Mouse (Mus musculus) heart, adult 2 months (tissue): ENCODE measurements at regions not wholly inside any gene's neighbourhood (a gene's known extent, or its start where the extent isn't known, plus 50 kb on each side); places are given as distances from the start of the nearest gene placed in this dataset.

Source experiments
- DNase-seq, 2 experiments: peaks; one replicate each; pipeline ENCODE4 v3.0.0; 2021
- H3K27ac ChIP-seq: fragments of 200-600 bp; 2 replicates; pipeline ENCODE4 v1.8.1; 2022
- H3K27me3 ChIP-seq: fragments of 200-500 bp; 2 replicates; pipeline ENCODE4 v1.6.1; 2012; ENCODE audit warnings: mild to moderate bottlenecking, low read length, inconsistent platforms, mixed read lengths; ENCODE audit not compliant: control insufficient read depth, insufficient read depth
- H3K36me3 ChIP-seq: fragments of 200-500 bp; 2 replicates; pipeline ENCODE4 v1.6.1; 2012; ENCODE audit warnings: low read length, inconsistent platforms; ENCODE audit not compliant: control insufficient read depth, insufficient read depth
- H3K4me1 ChIP-seq: fragments of 200-500 bp; 2 replicates; pipeline ENCODE4 v1.6.1; 2011; ENCODE audit warnings: low read length; ENCODE audit not compliant: control insufficient read depth, insufficient read depth
- H3K4me3 ChIP-seq: fragments of 200-600 bp; 2 replicates; pipeline ENCODE4 v1.8.1; 2022
- H3K79me2 ChIP-seq: fragments of 200-500 bp; replicated peaks from 2 replicates; pipeline ENCODE4 v1.6.1; 2012; ENCODE audit warnings: mild to moderate bottlenecking, inconsistent platforms, low read length, moderate library complexity, mixed read lengths; ENCODE audit not compliant: control insufficient read depth, insufficient read depth
- H3K9ac ChIP-seq: fragments of 200-500 bp; 2 replicates; pipeline ENCODE4 v1.6.1; 2012; ENCODE audit warnings: low read depth, mild to moderate bottlenecking, control low read depth, inconsistent platforms, low read length, mixed read lengths
- CTCF ChIP-seq: fragments of 200-600 bp; IDR thresholded peaks from 2 replicates; pipeline ENCODE4 v1.8.1; 2022; ENCODE audit warnings: antibody characterized with exemption, mild to moderate bottlenecking, moderate library complexity
- EP300 ChIP-seq: fragments of 200-500 bp; IDR thresholded peaks from 2 replicates; pipeline ENCODE4 v1.6.1; 2011; ENCODE audit warnings: low read depth, low read length, control low read depth; ENCODE audit not compliant: insufficient read depth
- POLR2A ChIP-seq: fragments of 200-500 bp; IDR thresholded peaks from 2 replicates; pipeline ENCODE4 v1.6.1; 2011; ENCODE audit warnings: mild to moderate bottlenecking, low read depth, low read length, control low read depth; ENCODE audit not compliant: insufficient read depth
- WGBS: fragments of 180-500 bp; shearing (Covaris S2); methylation state at CpG from one replicate; pipeline ENCODE4 v1.1.7; 2018; 5-methylcytosine and 5-hydroxymethylcytosine counted together
- intact Hi-C: fragments of 180-260 bp; cut with DNase I; formaldehyde crosslinking; loops from one replicate; pipeline ENCODE4 v1.15.1; 2025

DNA sequence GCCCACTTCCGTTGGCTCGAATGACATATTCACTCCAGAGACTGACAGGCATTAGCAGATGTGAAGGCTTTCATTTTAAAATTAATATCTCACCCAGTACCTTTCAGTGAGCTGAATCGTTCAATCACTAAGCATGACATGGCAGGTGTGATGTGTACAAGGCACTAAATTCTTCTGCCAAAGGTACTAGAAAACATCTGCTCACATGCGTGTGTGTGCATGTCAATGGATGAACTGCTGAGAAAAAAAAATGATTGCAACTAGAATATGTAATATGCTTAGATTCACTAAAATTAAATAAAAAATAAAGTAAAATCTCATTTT is 191.6 kb upstream of the Mageb18 start:
- no peaks in the 10 kb centered on the region for H3K79me2 ChIP-seq
- H3K4me1 ChIP-seq, result no peaks in the 10 kb centered on the region
- WGBS, result 76% methylated on average over 4 of the region's 4 CpGs
- no peak overlapping the region for H3K9ac ChIP-seq
- TF ChIP-seq POLR2A, result no peak
- TF ChIP-seq EP300, result no peak
- TF ChIP-seq CTCF, result no peak
- H3K27ac ChIP-seq, result no peak overlapping the region
- intact Hi-C loops, result no loop called here
- no peaks in the 10 kb centered on the region for H3K36me3 ChIP-seq
- no peak for DNase-seq
- no peaks in the 10 kb centered on the region for H3K27me3 ChIP-seq
- H3K4me3 ChIP-seq, result no peak overlapping the region

DNA sequence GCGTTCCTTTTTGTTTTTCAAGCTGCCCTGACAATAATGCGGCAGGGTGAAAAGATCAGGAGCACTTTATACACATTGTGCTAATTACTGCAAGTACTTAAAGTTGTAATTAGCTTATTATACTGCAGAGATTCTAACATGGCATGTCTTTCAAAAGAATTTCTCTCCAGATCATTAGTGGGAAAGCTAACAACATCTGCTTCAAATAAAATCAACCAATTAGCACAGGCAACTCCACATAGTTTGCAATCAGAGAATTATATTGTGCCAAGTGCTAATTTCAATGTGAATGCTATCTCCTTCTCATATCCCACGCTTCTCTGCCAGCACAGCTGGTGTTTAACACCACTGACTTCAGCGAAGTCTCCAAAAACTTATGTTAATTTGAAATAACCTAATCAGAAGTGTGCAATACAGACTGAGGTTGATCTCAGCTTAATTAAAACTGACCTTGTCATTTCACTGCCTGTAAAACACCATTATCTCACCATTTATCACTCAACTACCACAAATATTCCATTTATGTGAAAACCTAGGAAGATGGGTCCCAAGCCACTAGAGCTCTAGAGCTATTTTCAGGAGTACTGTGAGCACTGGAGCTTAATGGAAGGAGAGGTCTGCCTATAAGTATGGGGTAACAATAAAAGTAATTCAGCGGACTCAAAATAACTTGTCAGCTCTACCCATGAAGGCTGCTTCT is 191.1 kb upstream of the Mageb18 start:
- Histone ChIP-seq H3K36me3 (no peaks in the 10 kb centered on the region), H3K4me3 (no peak overlapping the region), H3K9ac (no peak overlapping the region), H3K27ac (no peak overlapping the region), H3K4me1 (no peaks in the 10 kb centered on the region), H3K27me3 (no peaks in the 10 kb centered on the region), H3K79me2 (no peaks in the 10 kb centered on the region)
- intact Hi-C loops, result no loop called here
- no peak for DNase-seq
- 72% methylated on average over 5 of the region's 5 CpGs for WGBS
- no peak for TF ChIP-seq CTCF
- no peak for TF ChIP-seq EP300
- TF ChIP-seq POLR2A, result no peak

DNA sequence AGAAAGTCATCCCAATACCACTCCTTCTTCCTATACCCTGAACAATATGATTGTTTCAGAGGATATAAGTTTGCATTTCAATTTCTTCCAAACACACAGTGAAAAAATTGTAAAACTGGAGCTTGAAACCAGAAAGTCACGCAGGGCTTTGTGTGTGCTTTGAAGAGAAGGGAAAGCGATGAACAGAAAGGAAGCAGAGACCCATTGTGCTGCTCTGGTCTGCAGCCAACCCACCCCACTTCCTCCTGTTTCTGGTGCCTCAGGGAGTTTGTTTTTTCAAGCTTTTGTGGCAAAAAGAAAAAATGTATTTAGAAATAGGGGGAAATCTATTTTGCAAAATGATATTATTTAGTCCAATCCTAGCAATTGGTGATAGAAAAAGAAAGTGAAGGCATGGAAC is 187.4 kb upstream of the Mageb18 start:
- H3K4me3 ChIP-seq, result no peak overlapping the region
- no peaks in the 10 kb centered on the region for H3K4me1 ChIP-seq
- 35% methylated on average over 2 of the region's 2 CpGs for WGBS
- DNase-seq, result no peak
- TF ChIP-seq CTCF (no peak), EP300 (no peak)
- H3K79me2 ChIP-seq, result no peaks in the 10 kb centered on the region
- H3K36me3 ChIP-seq, result no peaks in the 10 kb centered on the region
- no peak overlapping the region for H3K9ac ChIP-seq
- intact Hi-C loops, result no loop called here
- no peaks in the 10 kb centered on the region for H3K27me3 ChIP-seq
- no peak overlapping the region for H3K27ac ChIP-seq

DNA sequence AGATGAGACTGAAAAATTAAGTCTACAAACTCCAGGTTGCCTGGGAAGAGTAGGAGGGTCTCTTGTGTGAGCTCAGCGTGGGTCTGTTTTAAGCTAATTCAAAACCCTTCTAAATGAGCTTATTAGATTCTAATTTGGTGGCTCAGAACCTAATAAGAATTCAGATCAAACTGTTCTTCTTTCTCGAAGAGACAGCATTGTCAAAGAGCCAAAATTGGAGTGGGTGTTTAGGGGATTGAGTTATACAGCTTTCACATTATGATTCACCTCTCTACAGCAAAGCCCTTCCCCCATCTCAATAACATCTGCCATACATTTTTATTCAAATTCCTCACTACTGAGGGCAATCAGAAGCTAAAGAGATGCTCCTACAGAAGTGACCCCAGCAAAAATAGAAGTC is 140.7 kb upstream of the Mageb18 start:
- H3K9ac ChIP-seq, result no peak overlapping the region
- no peaks in the 10 kb centered on the region for H3K36me3 ChIP-seq
- H3K27me3 ChIP-seq, result no peaks in the 10 kb centered on the region
- DNase-seq, result no peak
- H3K27ac ChIP-seq, result no peak overlapping the region
- H3K4me3 ChIP-seq, result no peak overlapping the region
- intact Hi-C loops, result no loop called here
- no peaks in the 10 kb centered on the region for H3K4me1 ChIP-seq
- WGBS, result 34% methylated on average over 2 of the region's 2 CpGs
- TF ChIP-seq CTCF (no peak), POLR2A (no peak), EP300 (no peak)
- no peaks in the 10 kb centered on the region for H3K79me2 ChIP-seq

DNA sequence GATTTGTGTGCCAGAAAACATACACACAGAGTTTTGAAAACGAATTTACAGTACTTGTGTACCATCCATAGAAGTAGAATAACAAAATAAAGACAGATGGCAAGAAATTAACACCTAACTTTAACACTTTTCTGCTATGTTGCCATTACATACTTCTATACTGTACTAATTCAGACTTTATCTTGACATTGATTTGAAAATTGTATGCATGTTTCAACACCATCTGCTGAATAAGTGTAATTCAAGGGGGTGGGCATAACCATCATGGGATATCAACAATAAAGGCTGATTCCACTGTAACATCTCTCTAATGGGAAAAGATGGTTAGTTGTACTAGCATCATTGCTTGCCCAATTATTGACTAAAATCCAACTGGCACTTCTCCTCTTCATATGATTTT is 110.9 kb upstream of the Mageb18 start:
- no peaks in the 10 kb centered on the region for H3K79me2 ChIP-seq
- no peak overlapping the region for H3K27ac ChIP-seq
- no peak overlapping the region for H3K9ac ChIP-seq
- 3% methylated on average over 1 of the region's 1 CpGs for WGBS
- no peak for TF ChIP-seq EP300
- TF ChIP-seq POLR2A, result no peak
- TF ChIP-seq CTCF, result no peak
- no peaks in the 10 kb centered on the region for H3K4me1 ChIP-seq
- no peaks in the 10 kb centered on the region for H3K36me3 ChIP-seq
- no peak overlapping the region for H3K4me3 ChIP-seq
- intact Hi-C loops, result no loop called here
- no peak for DNase-seq
- no peaks in the 10 kb centered on the region for H3K27me3 ChIP-seq

DNA sequence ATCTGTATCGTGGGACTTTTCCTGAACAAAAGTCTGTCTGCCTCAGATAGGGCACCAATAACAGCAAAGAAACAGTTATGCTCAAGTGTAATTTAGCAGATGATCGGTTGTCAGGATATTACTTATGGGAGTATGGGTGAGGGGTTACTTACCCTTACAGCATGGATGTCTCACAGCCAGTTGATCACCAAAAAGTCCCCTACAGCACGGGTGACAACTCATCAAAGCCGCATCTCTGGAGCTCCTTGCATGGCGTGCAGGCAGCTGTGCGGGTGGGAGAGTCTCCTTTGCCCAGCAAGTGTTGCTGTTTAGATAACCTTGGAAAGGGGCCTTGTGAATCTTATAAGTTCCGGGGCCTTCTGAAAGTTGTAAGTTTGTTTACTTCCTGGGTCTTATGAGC is 80.4 kb upstream of the Mageb18 start:
- no peak for DNase-seq
- H3K36me3 ChIP-seq, result no peaks in the 10 kb centered on the region
- no peak overlapping the region for H3K27ac ChIP-seq
- H3K79me2 ChIP-seq, result no peaks in the 10 kb centered on the region
- intact Hi-C loops, result no loop called here
- TF ChIP-seq EP300 (no peak), POLR2A (no peak), CTCF (no peak)
- H3K4me3 ChIP-seq, result no peak overlapping the region
- 64% methylated on average over 7 of the region's 7 CpGs for WGBS
- H3K9ac ChIP-seq, result no peak overlapping the region
- H3K4me1 ChIP-seq, result no peaks in the 10 kb centered on the region
- no peaks in the 10 kb centered on the region for H3K27me3 ChIP-seq

DNA sequence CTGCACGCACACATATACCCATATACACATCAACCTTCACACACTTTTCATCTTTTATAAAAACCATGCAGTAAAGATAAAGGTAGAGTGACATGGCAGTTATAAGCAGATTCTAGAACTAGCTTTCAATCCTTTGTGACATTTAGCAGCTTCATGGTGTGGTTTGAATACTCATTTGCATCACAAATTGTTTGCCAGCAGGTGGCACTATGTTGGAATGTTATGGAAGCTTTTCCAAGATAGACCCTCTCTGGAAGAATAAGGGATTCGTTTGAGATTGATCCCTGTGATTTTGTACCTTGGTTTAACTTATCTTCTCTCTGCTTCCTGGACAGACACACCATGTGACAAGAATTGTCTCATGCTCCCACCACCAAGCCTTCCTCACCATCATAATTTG is 61.8 kb upstream of the Mageb18 start:
- H3K27me3 ChIP-seq, result no peaks in the 10 kb centered on the region
- H3K79me2 ChIP-seq, result no peaks in the 10 kb centered on the region
- 45% methylated on average over 2 of the region's 2 CpGs for WGBS
- H3K9ac ChIP-seq, result no peak overlapping the region
- intact Hi-C loops, result loop anchor here (10.0 kb wide), 1 partner anchor 354 kb away; no protein-coding TSS in a partner anchor
- H3K4me3 ChIP-seq, result no peak overlapping the region
- no peaks in the 10 kb centered on the region for H3K36me3 ChIP-seq
- no peak overlapping the region for H3K27ac ChIP-seq
- no peak for DNase-seq
- no peaks in the 10 kb centered on the region for H3K4me1 ChIP-seq
- TF ChIP-seq CTCF (0 out of 2 replicates have a peak, but pooled peaks have one; percentile 17), EP300 (no peak)
